Comparison of ENCODE assay signal across 11 mouse cellular contexts in the genomic region with DNA sequence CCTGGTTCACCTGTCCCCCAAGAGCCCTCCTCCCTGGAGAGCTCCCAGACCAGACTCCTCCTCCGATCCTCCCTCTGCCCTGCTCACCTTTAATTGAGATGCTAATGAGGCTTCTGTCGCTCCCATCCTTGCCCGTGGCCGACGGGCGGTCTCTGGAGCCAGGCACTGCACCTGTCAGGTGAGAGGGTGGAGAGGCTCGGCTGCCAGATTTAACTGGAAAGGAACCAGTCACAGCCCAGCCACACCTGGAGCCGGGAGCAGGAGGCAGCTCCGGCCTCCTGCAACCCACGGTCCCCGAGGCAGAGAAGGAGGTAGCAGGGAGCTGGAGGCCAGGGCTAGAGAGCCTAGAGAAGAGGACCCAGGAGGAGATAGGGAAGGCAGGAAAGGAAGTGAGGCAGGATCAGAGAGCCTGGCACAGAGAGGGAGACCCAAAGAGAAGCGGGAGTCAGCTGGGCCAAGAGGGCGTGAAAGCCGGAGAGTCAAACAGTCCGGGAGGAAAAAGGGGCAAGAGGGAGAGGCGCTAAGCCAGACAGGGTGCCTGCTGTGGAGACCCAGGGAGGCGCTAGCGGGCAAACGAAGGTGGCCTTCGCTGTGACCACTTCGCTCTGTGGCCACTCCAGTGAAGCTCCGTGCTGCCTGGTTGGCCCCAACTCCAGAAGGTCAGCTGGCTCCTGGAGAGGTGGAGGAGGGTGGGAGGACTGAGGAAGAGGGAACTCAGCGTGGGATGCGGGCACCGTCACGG. TPM values are rescaled to one million over a fixed set of nuclear protein-coding genes. Genes with fewer than 3 reads are reported as not detected.
A peak's percentile ranks its signal among the peaks of the same experiment; 100 is the strongest.
DNase-seq lines count a peak whose midpoint lies in the region; ATAC-seq and TF ChIP-seq lines count a peak whose summit lies in the region.
"Had no signal": no experiment of that assay in that cellular context is flagged by ENCODE, and none has a peak within 500 bp of the region (broad histone marks: within the 10 kb centered on the region; RNA-seq: fewer than 3 reads in every experiment).

No protein-coding gene starts in this region.

- no peak for TF ChIP-seq CTCF in gastrocnemius, adult 2 months (IDR thresholded peaks at IDR 0.05)

- H3K36me3 ChIP-seq in heart, embryonic 15.5 days: no peaks in the 10 kb centered on the region
- no peaks in the 10 kb centered on the region for H3K36me3 ChIP-seq in kidney, embryonic 15.5 days
- no peaks in the 10 kb centered on the region for H3K36me3 ChIP-seq in lung, embryonic 16.5 days (ENCODE audit: control insufficient read depth, insufficient read depth, low read length)
- no peaks in the 10 kb centered on the region for H3K36me3 ChIP-seq in forebrain, embryonic 10.5 days (replicated peaks)

- intact Hi-C loops in heart, postnatal 10 days (cut with DNase I): no loop called here
- intact Hi-C loops in gastrocnemius, adult 2 months (cut with DNase I): no loop called here

- peaks cover 28% of the 10 kb centered on the region for H3K4me1 ChIP-seq in heart, embryonic 15.5 days (replicated peaks)
- peaks cover 14% of the 10 kb centered on the region for H3K4me1 ChIP-seq in kidney, embryonic 15.5 days
- peaks cover 26% of the 10 kb centered on the region for H3K4me1 ChIP-seq in lung, embryonic 16.5 days (replicated peaks; ENCODE audit: control insufficient read depth, insufficient read depth, low read length)
- H3K4me1 ChIP-seq in forebrain, embryonic 10.5 days: peaks cover 13% of the 10 kb centered on the region

- H3K9ac ChIP-seq in heart, embryonic 15.5 days: no peak overlapping the region
- H3K9ac ChIP-seq in kidney, embryonic 15.5 days: peak overlapping the region; percentile 11; the same call in 1 of the 2 replicates
- H3K9ac ChIP-seq in lung, embryonic 16.5 days (ENCODE audit: low read length): peak overlapping the region; percentile 43
- H3K9ac ChIP-seq: forebrain, postnatal 0 days had no signal

- ATAC-seq in heart, embryonic 15.5 days (replicated peaks; ENCODE audit: insufficient number of reproducible peaks, insufficient read depth, low FRiP score, low read depth): no peak; the same call in 1 of the 2 replicates
- ATAC-seq in common myeloid progenitor, adult 5-6 weeks (replicated peaks; ENCODE audit: low read depth, poor library complexity, severe bottlenecking): peak; percentile 11; the same call in 1 of the 2 replicates
- peak; percentile 19; the same call in 1 of the 2 replicates for ATAC-seq in kidney, embryonic 15.5 days (replicated peaks; ENCODE audit: low FRiP score)
- peak; percentile 13; the same call in 1 of the 2 replicates for ATAC-seq in lung, embryonic 16.5 days (ENCODE audit: low read depth)
- ATAC-seq: forebrain, postnatal 0 days had no signal

- H3K27ac ChIP-seq in heart, embryonic 15.5 days: no peak overlapping the region
- H3K27ac ChIP-seq in kidney, embryonic 15.5 days: no peak overlapping the region
- H3K27ac ChIP-seq in lung, embryonic 16.5 days (ENCODE audit: low read length): peak overlapping the region; percentile 51
- no peak overlapping the region for H3K27ac ChIP-seq in forebrain, embryonic 10.5 days
- H3K27ac ChIP-seq in gastrocnemius, adult 2 months: no peak overlapping the region

- no peak for DNase-seq in heart, postnatal 10 days
- no peak for DNase-seq in forebrain, embryonic 10.5 days (ENCODE audit: extremely low spot score, low spot score)
- no peak for DNase-seq in gastrocnemius, adult 2 months
- DNase-seq in right cerebral cortex, postnatal 14 days: no peak
- DNase-seq: adrenal gland, adult 8-10 months; forebrain, postnatal 0 days; right cerebral cortex, postnatal 25 days had no signal

- WGBS in heart, embryonic 15.5 days: 13% methylated on average over 26 of the region's 26 CpGs
- WGBS in kidney, embryonic 15.5 days: 7% methylated on average over 26 of the region's 26 CpGs
- 12% methylated on average over 26 of the region's 26 CpGs for WGBS in lung, embryonic 16.5 days
- 4% methylated on average over 26 of the region's 26 CpGs for WGBS in forebrain, embryonic 10.5 days

- H3K27me3 ChIP-seq in heart, embryonic 15.5 days: peaks cover 45% of the 10 kb centered on the region
- H3K27me3 ChIP-seq in kidney, embryonic 15.5 days: peaks cover 41% of the 10 kb centered on the region
- peaks cover 14% of the 10 kb centered on the region for H3K27me3 ChIP-seq in lung, embryonic 16.5 days (ENCODE audit: control insufficient read depth, insufficient read depth, low read depth, low read length)
- H3K27me3 ChIP-seq in forebrain, embryonic 10.5 days (ENCODE audit: poor library complexity, severe bottlenecking): peaks cover 72% of the 10 kb centered on the region

- no peak overlapping the region; the same call in 1 of the 2 replicates for H3K4me3 ChIP-seq in heart, embryonic 15.5 days
- peak overlapping the region; percentile 20 for H3K4me3 ChIP-seq in kidney, embryonic 15.5 days (replicated peaks)
- peak overlapping the region; percentile 26 for H3K4me3 ChIP-seq in lung, embryonic 16.5 days (ENCODE audit: low read length)
- H3K4me3 ChIP-seq in forebrain, embryonic 10.5 days: no peak overlapping the region; the same call in 1 of the 2 replicates
- H3K4me3 ChIP-seq in gastrocnemius, adult 2 months: no peak overlapping the region

- H3K9me3 ChIP-seq in heart, embryonic 15.5 days (replicated peaks): no peaks in the 10 kb centered on the region
- no peaks in the 10 kb centered on the region for H3K9me3 ChIP-seq in kidney, embryonic 15.5 days (replicated peaks)
- no peaks in the 10 kb centered on the region for H3K9me3 ChIP-seq in lung, embryonic 16.5 days (ENCODE audit: control insufficient read depth, low read length)
- H3K9me3 ChIP-seq in forebrain, embryonic 10.5 days: no peaks in the 10 kb centered on the region

- peak overlapping the region; percentile 40; the same call in 1 of the 2 replicates for H3K4me2 ChIP-seq in heart, embryonic 15.5 days
- peak overlapping the region; percentile 44 for H3K4me2 ChIP-seq in kidney, embryonic 15.5 days
- peak overlapping the region; percentile 32 for H3K4me2 ChIP-seq in lung, embryonic 16.5 days (ENCODE audit: low read depth, low read length)

RNA-seq across cellular contexts. Expression of gene Scnn1a, which starts 0.8 kb away (rescaled TPM):
- 0.81 and 2.8 TPM in 2 replicates for polyA plus RNA-seq in heart, embryonic 15.5 days (2015; fragmentation: Nextera tagmentation; extraction: Ambion mirVana)
- total RNA-seq in heart, postnatal 10 days (2021): under 1 TPM; 0.97 to 0.98 TPM
- 0.55 and 0.63 TPM in 2 replicates for total RNA-seq in common myeloid progenitor, adult 5-6 weeks (2017)
- polyA plus RNA-seq in kidney, embryonic 15.5 days (2015; fragmentation: Nextera tagmentation; extraction: Ambion mirVana): 4.4 and 4.8 TPM in 2 replicates
- polyA plus RNA-seq in lung, embryonic 16.5 days (2015; fragmentation: Nextera tagmentation; extraction: Ambion mirVana): 9.1 and 13.4 TPM in 2 replicates
- 0.20 and 0.30 TPM in 2 replicates for polyA plus RNA-seq in forebrain, embryonic 10.5 days (2016; fragmentation: Nextera tagmentation; extraction: Ambion mirVana)
- under 1 TPM; 0.10 to 0.14 TPM for total RNA-seq in gastrocnemius, adult 2 months (2021)

RNA-seq across cellular contexts. Expression of gene Ltbr, which starts 7.6 kb away (rescaled TPM):
- 37.8 and 48.4 TPM in 2 replicates for polyA plus RNA-seq in heart, embryonic 15.5 days (2015; fragmentation: Nextera tagmentation; extraction: Ambion mirVana)
- total RNA-seq in heart, postnatal 10 days (2021): 10 to 100 TPM; 42.8 to 49.4 TPM
- 23.2 and 25.0 TPM in 2 replicates for total RNA-seq in common myeloid progenitor, adult 5-6 weeks (2017)
- 58.7 and 62.6 TPM in 2 replicates for polyA plus RNA-seq in kidney, embryonic 15.5 days (2015; fragmentation: Nextera tagmentation; extraction: Ambion mirVana)
- polyA plus RNA-seq in lung, embryonic 16.5 days (2015; fragmentation: Nextera tagmentation; extraction: Ambion mirVana): 91.1 and 96.4 TPM in 2 replicates
- 16.1 and 17.2 TPM in 2 replicates for polyA plus RNA-seq in forebrain, embryonic 10.5 days (2016; fragmentation: Nextera tagmentation; extraction: Ambion mirVana)
- 10 to 100 TPM; 20.3 to 21.2 TPM for total RNA-seq in gastrocnemius, adult 2 months (2021)

RNA-seq across cellular contexts. Expression of gene Tnfrsf1a, which starts 27.9 kb away (rescaled TPM):
- polyA plus RNA-seq in heart, embryonic 15.5 days (2015; fragmentation: Nextera tagmentation; extraction: Ambion mirVana): 42.8 and 56.4 TPM in 2 replicates
- total RNA-seq in heart, postnatal 10 days (2021): 10 to 100 TPM; 73.7 to 77.8 TPM
- 28.3 and 33.1 TPM in 2 replicates for total RNA-seq in common myeloid progenitor, adult 5-6 weeks (2017)
- polyA plus RNA-seq in kidney, embryonic 15.5 days (2015; fragmentation: Nextera tagmentation; extraction: Ambion mirVana): 73.2 and 83.3 TPM in 2 replicates
- 115 and 117 TPM in 2 replicates for polyA plus RNA-seq in lung, embryonic 16.5 days (2015; fragmentation: Nextera tagmentation; extraction: Ambion mirVana)
- polyA plus RNA-seq in forebrain, embryonic 10.5 days (2016; fragmentation: Nextera tagmentation; extraction: Ambion mirVana): 24.1 and 24.4 TPM in 2 replicates
- 10 to 100 TPM; 25.8 to 26.2 TPM for total RNA-seq in gastrocnemius, adult 2 months (2021)

RNA-seq across cellular contexts. Expression of gene Tuba3a, which starts 35.4 kb away (rescaled TPM):
- 0.11 TPM in 1 of 2 replicates, not detected in the other for polyA plus RNA-seq in heart, embryonic 15.5 days (2015; fragmentation: Nextera tagmentation; extraction: Ambion mirVana)
- total RNA-seq in heart, postnatal 10 days (2021): not detected
- not detected in 2 replicates for total RNA-seq in common myeloid progenitor, adult 5-6 weeks (2017)
- polyA plus RNA-seq in kidney, embryonic 15.5 days (2015; fragmentation: Nextera tagmentation; extraction: Ambion mirVana): 0.19 and 0.24 TPM in 2 replicates
- polyA plus RNA-seq in lung, embryonic 16.5 days (2015; fragmentation: Nextera tagmentation; extraction: Ambion mirVana): 0.16 TPM in 1 of 2 replicates, not detected in the other
- 0.12 TPM in 1 of 2 replicates, not detected in the other for polyA plus RNA-seq in forebrain, embryonic 10.5 days (2016; fragmentation: Nextera tagmentation; extraction: Ambion mirVana)
- not detected for total RNA-seq in gastrocnemius, adult 2 months (2021)
- total RNA-seq: adrenal gland, adult 8-10 months; forebrain, postnatal 0 days had no signal
- polyA plus RNA-seq: forebrain, postnatal 0 days had no signal

RNA-seq across cellular contexts. Expression of gene Plekhg6, which starts 59.3 kb away (rescaled TPM):
- 0.05 and 0.37 TPM in 2 replicates for polyA plus RNA-seq in heart, embryonic 15.5 days (2015; fragmentation: Nextera tagmentation; extraction: Ambion mirVana)
- not detected for total RNA-seq in heart, postnatal 10 days (2021)
- not detected in 2 replicates for total RNA-seq in common myeloid progenitor, adult 5-6 weeks (2017)
- 4.7 and 4.9 TPM in 2 replicates for polyA plus RNA-seq in kidney, embryonic 15.5 days (2015; fragmentation: Nextera tagmentation; extraction: Ambion mirVana)
- 0.49 and 0.99 TPM in 2 replicates for polyA plus RNA-seq in lung, embryonic 16.5 days (2015; fragmentation: Nextera tagmentation; extraction: Ambion mirVana)
- 0.07 TPM in 2 replicates for polyA plus RNA-seq in forebrain, embryonic 10.5 days (2016; fragmentation: Nextera tagmentation; extraction: Ambion mirVana)
- not detected for total RNA-seq in gastrocnemius, adult 2 months (2021)

Comparison
In these comparisons a context has a peak if more than half of its experiments do, and no peak if none do; other contexts are left out.
1. H3K4me3 ChIP-seq: peak in kidney, embryonic 15.5 days (single experiment) and lung, embryonic 16.5 days (single experiment); none in heart, embryonic 15.5 days (single experiment), forebrain, embryonic 10.5 days (single experiment) and gastrocnemius, adult 2 months (single experiment).
2. Peak in every context shown above with its lines, with median percentiles within 50 percentile points of each other: H3K4me2 ChIP-seq.